Mouse (Mus musculus) midbrain, embryonic 15.5 days (tissue): Measurements from ENCODE around the gene Focad. TPM values are rescaled to one million over a fixed set of nuclear protein-coding genes. Genes with fewer than 3 reads are reported as not detected.

Experiments
- ATAC-seq: fragments of 200-750 bp; cut with Nextera tagmentation; replicated peaks from 2 replicates; pipeline ENCODE4 v1.8.0; 2017; ENCODE audit warnings: moderate TSS enrichment
- H3K27ac ChIP-seq: fragments of 300-500 bp; sonication (generic); 2 replicates; pipeline ENCODE4 v1.5.1; 2015; ENCODE audit warnings: mild to moderate bottlenecking, inconsistent platforms
- H3K27me3 ChIP-seq: fragments of 300-500 bp; sonication (generic); replicated peaks from 2 replicates; pipeline ENCODE4 v1.6.1; 2015; ENCODE audit warnings: inconsistent platforms
- H3K36me3 ChIP-seq: fragments of 300-500 bp; sonication (generic); replicated peaks from 2 replicates; pipeline ENCODE4 v1.6.1; 2015; ENCODE audit warnings: inconsistent platforms
- H3K4me1 ChIP-seq: fragments of 300-500 bp; sonication (generic); 2 replicates; pipeline ENCODE4 v1.6.1; 2015; ENCODE audit warnings: inconsistent platforms
- H3K4me2 ChIP-seq: fragments of 300-500 bp; sonication (generic); 2 replicates; pipeline ENCODE4 v1.6.1; 2015; ENCODE audit warnings: inconsistent platforms, mild to moderate bottlenecking, moderate library complexity
- H3K4me3 ChIP-seq: fragments of 300-500 bp; sonication (generic); 2 replicates; pipeline ENCODE4 v1.5.1; 2015; ENCODE audit warnings: mild to moderate bottlenecking, inconsistent platforms
- H3K9ac ChIP-seq: fragments of 300-500 bp; sonication (generic); 2 replicates; pipeline ENCODE4 v1.6.1; 2015; ENCODE audit warnings: mild to moderate bottlenecking, inconsistent platforms
- H3K9me3 ChIP-seq: fragments of 300-500 bp; sonication (generic); 2 replicates; pipeline ENCODE4 v1.6.1; 2016; ENCODE audit warnings: inconsistent platforms
- WGBS: fragments of 180-500 bp; shearing (Covaris S2); methylation state at CpG from one replicate; pipeline ENCODE4 v1.1.7; 2015; ENCODE audit warnings: mixed read lengths; 5-methylcytosine and 5-hydroxymethylcytosine counted together
- microRNA counts: library from miRNA; unstranded; fragments of <30 nt; microRNA quantifications from one replicate; lab custom pipeline; 2016
- microRNA-seq: library from miRNA; unstranded; fragments of <30 nt; microRNA quantifications from one replicate; pipeline ENCODE4, GENCODE M21; 2016
- polyA plus RNA-seq: library from polyadenylated mRNA; unstranded; fragments of >200 nt; fragmentation: Nextera tagmentation; extraction: Ambion mirVana; gene quantifications from 2 replicates; pipeline ENCODE4 v1.2.1, GENCODE M21; 2015

Gene Focad
- polyA plus RNA-seq, 1 experiment from 2014 or later = 15.1 TPM

GRCm38 (mm10) chr4:88458673-88459072 lies 364.2 kb downstream of the Focad start:
- Histone ChIP-seq H3K4me3 (no peak overlapping the region), H3K27me3 (no peaks in the 10 kb centered on the region), H3K36me3 (no peaks in the 10 kb centered on the region), H3K27ac (no peak overlapping the region), H3K9me3 (no peaks in the 10 kb centered on the region), H3K4me1 (no peaks in the 10 kb centered on the region), H3K9ac (no peak overlapping the region), H3K4me2 (no peak overlapping the region)
- WGBS = 77% methylated on average over 2 of the region's 2 CpGs
- no peak for ATAC-seq

MicroRNAs encoded within 50 kb of the gene (microRNA counts, 519-probe panel; counts per million panel counts)
- 1,532 counts per million, percentile 5 among the panel's probes with 10 or more counts for microRNA mmu-miR-491 (lab: Ali Mortazavi, UCI)

Small RNAs within 50 kb of the gene (microRNA-seq; reads per million reads assigned to microRNA genes)
- gene Mir491 = 1.8 reads per million, percentile 2 among the genes with 10 or more reads in this experiment

Other genes with a start within 250 kb of the Focad start
- gene Mllt3, start 61.3 kb upstream of the Focad start, polyA plus RNA-seq = 95.2 and 96.6 TPM in 2 replicates